Mouse (Mus musculus) kidney, embryonic 15.5 days (tissue): ENCODE results near the gene C8g. TPM values are rescaled to one million over a fixed set of nuclear protein-coding genes. Genes with fewer than 3 reads are reported as not detected.

Source experiments
- ATAC-seq: fragments of 200-750 bp; cut with Nextera tagmentation; replicated peaks from 2 replicates; pipeline ENCODE4 v1.8.0; 2017; ENCODE audit warnings: moderate TSS enrichment; ENCODE audit not compliant: low FRiP score
- H3K27ac ChIP-seq: fragments of 300-500 bp; sonication (generic); 2 replicates; pipeline ENCODE4 v1.5.1; 2015; ENCODE audit warnings: mild to moderate bottlenecking, inconsistent platforms
- H3K27me3 ChIP-seq: fragments of 300-500 bp; sonication (generic); 2 replicates; pipeline ENCODE4 v1.6.1; 2015; ENCODE audit warnings: inconsistent platforms
- H3K36me3 ChIP-seq: fragments of 300-500 bp; sonication (generic); 2 replicates; pipeline ENCODE4 v1.6.1; 2015; ENCODE audit warnings: inconsistent platforms
- H3K4me1 ChIP-seq: fragments of 300-500 bp; sonication (generic); 2 replicates; pipeline ENCODE4 v1.6.1; 2015; ENCODE audit warnings: inconsistent platforms
- H3K4me2 ChIP-seq: fragments of 300-500 bp; sonication (generic); 2 replicates; pipeline ENCODE4 v1.6.1; 2015; ENCODE audit warnings: moderate library complexity, mild to moderate bottlenecking, inconsistent platforms
- H3K4me3 ChIP-seq: fragments of 300-500 bp; sonication (generic); replicated peaks from 2 replicates; pipeline ENCODE4 v1.5.1; 2015; ENCODE audit warnings: mild to moderate bottlenecking, inconsistent platforms
- H3K9ac ChIP-seq: fragments of 300-500 bp; sonication (generic); 2 replicates; pipeline ENCODE4 v1.6.1; 2015; ENCODE audit warnings: mild to moderate bottlenecking, inconsistent platforms
- H3K9me3 ChIP-seq: fragments of 300-500 bp; sonication (generic); replicated peaks from 2 replicates; pipeline ENCODE4 v1.6.1; 2016; ENCODE audit warnings: inconsistent platforms
- WGBS: fragments of 180-500 bp; shearing (Covaris S2); methylation state at CpG from one replicate; pipeline ENCODE4 v1.1.7; 2015; ENCODE audit warnings: mixed read lengths; 5-methylcytosine and 5-hydroxymethylcytosine counted together
- polyA plus RNA-seq: library from polyadenylated mRNA; unstranded; fragments of >200 nt; fragmentation: Nextera tagmentation; extraction: Ambion mirVana; gene quantifications from 2 replicates; pipeline ENCODE4 v1.2.1, GENCODE M21; 2015

C8g gene
- polyA plus RNA-seq, result 6.3 and 7.8 TPM in 2 replicates

DNA sequence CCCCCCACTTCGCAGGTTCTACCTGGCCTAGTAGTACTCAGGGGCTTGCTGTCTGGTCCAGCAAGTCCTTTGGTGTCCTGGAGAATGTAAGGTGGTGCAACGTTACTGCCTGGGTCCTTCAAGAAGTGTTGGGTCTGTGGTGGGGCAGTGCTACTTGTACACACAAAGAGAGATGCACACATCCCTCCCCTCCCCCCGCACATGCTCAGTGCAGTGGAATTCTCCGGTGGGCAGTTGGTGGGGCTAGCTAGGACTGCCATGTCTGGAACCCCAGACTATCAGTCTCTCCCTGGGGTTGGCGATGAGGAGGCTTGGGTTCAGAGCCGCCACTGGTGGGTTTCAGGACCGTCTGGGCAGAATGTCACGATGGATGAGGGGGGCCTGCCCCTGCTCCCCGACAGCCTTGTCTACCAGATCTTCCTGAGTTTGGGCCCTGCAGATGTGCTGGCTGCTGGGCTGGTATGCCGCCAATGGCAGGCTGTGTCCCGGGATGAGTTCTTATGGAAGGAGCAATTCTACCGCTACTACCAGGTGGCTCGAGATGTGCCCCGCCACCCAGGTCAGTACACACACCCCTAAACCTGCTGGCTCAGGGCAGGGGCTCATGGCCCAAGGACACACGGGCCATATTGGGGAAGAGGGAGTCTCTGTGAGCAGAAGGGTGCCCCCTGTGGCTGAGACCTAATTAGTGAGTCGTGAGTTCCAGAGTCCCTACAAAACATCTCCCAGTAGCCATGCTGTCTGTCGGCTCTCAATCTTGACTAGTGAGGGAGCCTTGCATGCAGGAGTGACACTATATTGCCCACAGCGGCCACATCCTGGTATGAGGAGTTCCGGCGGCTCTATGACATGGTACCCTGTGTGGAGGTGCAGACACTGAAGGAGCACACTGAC, at the start of gene C8g:
Gene C8g, minus strand, starts transcription at position 127 of the 894 bp plus-strand sequence.
- no peaks in the 10 kb centered on the region for H3K9me3 ChIP-seq
- peaks cover 30% of the 10 kb centered on the region for H3K4me1 ChIP-seq
- no peaks in the 10 kb centered on the region for H3K27me3 ChIP-seq
- ATAC-seq, result no peak
- peak within 1 kb of the TSS; percentile 93 for H3K4me2 ChIP-seq
- 78% methylated on average over 20 of the region's 20 CpGs for WGBS
- H3K36me3 ChIP-seq, result peaks cover 40% of the 10 kb centered on the region
- H3K4me3 ChIP-seq, result peak within 1 kb of the TSS; percentile 87
- peak within 1 kb of the TSS; percentile 82 for H3K27ac ChIP-seq
- H3K9ac ChIP-seq, result peak within 1 kb of the TSS; percentile 93

DNA sequence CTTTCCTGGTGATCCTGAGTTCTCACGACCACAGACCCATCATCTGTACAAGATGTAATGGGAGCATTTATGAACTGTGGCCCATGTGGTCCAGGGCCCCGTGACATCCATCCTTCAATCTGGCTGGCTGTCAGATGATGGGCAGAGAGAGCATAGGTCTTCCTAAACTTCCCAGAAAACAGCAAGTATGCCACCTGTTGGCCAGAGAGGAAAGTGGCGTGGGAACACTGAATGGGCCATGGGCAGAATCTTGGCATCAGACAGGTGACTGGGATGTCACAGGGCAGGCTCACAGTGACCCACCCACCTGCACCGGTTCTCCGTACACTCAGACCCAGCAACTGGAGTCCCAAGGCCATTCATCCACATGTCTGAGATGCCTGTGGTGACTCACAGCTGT, 49.7 kb upstream of the C8g start:
- H3K4me3 ChIP-seq, result no peak overlapping the region
- no peaks in the 10 kb centered on the region for H3K9me3 ChIP-seq
- H3K36me3 ChIP-seq, result no peaks in the 10 kb centered on the region
- H3K4me2 ChIP-seq, result no peak overlapping the region
- no peak overlapping the region for H3K9ac ChIP-seq
- 30% methylated on average over 5 of the region's 5 CpGs for WGBS
- no peak overlapping the region for H3K27ac ChIP-seq
- peaks cover under 1% of the 10 kb centered on the region for H3K4me1 ChIP-seq
- no peak for ATAC-seq
- no peaks in the 10 kb centered on the region for H3K27me3 ChIP-seq

- H3K27me3 ChIP-seq, result no peaks in the 10 kb centered on the region
- WGBS, result 66% methylated on average over 9 of the region's 9 CpGs
- no peak overlapping the region for H3K27ac ChIP-seq
- H3K9me3 ChIP-seq, result no peaks in the 10 kb centered on the region
- 0 out of 2 replicates have a peak, but pooled peaks cover 5% of the 10 kb centered on the region for H3K36me3 ChIP-seq
- peaks cover 16% of the 10 kb centered on the region for H3K4me1 ChIP-seq
- H3K9ac ChIP-seq, result no peak overlapping the region
- H3K4me3 ChIP-seq, result no peak overlapping the region
- no peak overlapping the region for H3K4me2 ChIP-seq
- ATAC-seq, result no peak
Observed at GRCm38 (mm10) chr2:25549021-25549991, 47.8 kb upstream of the C8g start.

DNA sequence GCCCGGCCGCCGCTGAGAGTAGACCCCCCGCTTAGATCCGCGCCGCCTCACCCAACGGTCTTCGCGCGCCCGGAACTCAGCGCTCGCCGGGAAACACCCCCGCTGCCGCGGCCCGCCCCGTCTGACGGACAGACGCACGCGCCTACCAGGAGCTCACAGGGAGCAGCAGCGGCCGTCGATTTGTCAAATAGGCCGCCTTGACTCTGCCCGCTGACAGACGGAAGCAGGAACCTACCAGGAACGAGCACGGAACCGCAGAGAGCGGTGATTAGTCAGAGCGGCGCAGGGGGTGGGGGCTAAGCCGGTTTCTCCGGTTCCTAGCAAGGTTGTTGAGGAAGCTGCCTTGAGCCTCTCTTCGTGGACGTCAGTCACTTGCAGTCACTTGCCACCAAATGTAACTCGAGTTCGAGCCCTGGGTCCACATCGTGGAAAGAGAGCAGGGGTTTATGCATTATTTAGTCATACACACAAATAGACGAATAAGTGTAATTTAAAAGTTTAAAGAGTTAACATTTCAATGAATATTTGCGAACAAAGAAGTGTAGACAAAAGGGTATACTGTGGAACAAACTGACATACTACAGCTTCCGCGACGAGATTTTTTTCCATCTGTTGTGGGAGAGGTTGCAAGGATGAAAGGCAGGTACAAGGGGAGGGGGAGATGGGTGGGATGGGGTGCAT, 45.4 kb upstream of the C8g start, which contains the start of gene Traf2:
Gene Traf2, minus strand, starts transcription at position 130 of the 681 bp plus-strand sequence.
- 0 out of 2 replicates have a peak, but pooled peaks cover 5% of the 10 kb centered on the region for H3K36me3 ChIP-seq
- peak within 1 kb of the TSS; percentile 75 for H3K4me2 ChIP-seq
- 3% methylated on average over 48 of the region's 48 CpGs for WGBS
- H3K27me3 ChIP-seq, result no peaks in the 10 kb centered on the region
- H3K4me3 ChIP-seq, result peak within 1 kb of the TSS; percentile 81
- H3K9ac ChIP-seq, result peak within 1 kb of the TSS; percentile 86
- no peaks in the 10 kb centered on the region for H3K9me3 ChIP-seq
- H3K27ac ChIP-seq, result peak within 1 kb of the TSS; percentile 82
- peaks cover 28% of the 10 kb centered on the region for H3K4me1 ChIP-seq
- ATAC-seq, result peak; percentile 99

DNA sequence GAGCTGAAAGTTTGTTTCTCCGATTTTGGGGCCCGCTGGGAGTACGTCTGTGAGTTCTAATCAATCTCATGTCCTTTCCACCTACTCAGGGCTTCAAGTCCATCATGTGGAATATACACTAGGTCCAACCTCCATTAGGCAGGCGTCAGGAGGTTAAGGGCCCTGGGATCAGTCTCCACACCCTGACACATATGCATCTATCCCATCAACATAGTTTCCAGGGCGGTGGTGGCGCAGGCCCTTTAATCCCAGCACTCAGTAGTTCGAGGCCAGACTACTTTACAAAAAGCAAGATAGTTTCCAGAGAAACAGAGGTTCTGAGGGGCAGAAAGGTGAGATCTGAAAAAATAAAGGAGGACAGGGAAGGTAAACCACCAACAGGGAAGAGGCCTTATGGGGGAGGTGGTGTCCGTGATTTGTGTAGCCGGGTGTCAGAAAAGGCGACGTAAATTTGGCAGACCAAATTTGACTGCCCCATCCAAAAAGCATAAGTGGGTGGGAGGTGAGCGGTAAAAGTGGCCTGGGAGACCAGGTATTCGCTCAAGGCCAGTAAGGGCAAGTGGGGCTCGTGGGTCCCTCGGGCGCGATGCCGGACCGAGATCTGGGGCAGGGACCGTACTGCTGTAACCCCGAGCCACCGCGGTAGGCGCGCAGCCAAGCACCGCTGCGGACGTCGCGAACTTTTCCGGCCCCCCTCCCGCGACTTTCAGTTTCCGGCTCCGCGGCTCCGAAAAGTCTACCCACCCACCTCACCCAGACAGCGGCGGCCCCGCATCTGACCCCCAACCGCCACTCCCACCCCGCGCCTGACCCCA, 44.7 kb upstream of the C8g start:
- peak overlapping the region; percentile 86 for H3K9ac ChIP-seq
- H3K36me3 ChIP-seq, result 0 out of 2 replicates have a peak, but pooled peaks cover 5% of the 10 kb centered on the region
- peak overlapping the region; percentile 75 for H3K4me2 ChIP-seq
- no peaks in the 10 kb centered on the region for H3K27me3 ChIP-seq
- peak overlapping the region; percentile 82 for H3K27ac ChIP-seq
- no peaks in the 10 kb centered on the region for H3K9me3 ChIP-seq
- H3K4me1 ChIP-seq, result peaks cover 36% of the 10 kb centered on the region
- peak; percentile 73 for ATAC-seq
- 8% methylated on average over 43 of the region's 43 CpGs for WGBS
- H3K4me3 ChIP-seq, result peak overlapping the region; percentile 81

DNA sequence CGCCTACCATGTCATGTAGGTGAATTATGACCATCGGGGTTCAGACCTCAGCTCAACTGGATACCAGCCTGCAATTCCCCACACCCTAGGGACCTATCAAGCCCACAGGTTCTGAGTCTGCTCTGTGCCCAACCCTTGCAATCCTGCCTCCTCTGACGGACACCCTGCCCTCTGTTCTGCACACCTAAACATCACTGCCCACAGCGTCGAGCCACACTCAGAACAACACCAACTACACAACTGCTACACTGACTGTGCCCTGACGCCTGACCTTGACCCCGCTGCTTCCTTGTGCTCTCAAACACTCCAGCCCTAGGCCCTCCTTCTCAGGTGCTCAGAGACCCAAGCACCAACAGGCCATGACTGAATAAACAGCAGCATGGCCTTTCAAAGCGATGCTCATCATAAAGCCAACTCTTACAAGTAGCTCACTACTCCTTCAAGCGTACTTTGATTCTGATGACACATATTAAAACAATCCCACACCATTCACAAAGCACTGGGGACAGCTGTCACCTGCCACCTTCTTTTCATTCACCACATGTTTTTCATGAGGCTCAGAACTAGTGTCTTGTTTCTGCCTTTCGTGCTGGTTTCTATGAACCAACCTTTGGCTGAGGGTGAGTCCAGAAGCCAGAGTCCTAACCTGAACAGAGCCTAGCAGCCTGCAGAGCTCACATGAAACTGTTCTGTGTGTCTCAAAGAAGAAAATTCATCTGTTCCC, 40.3 kb upstream of the C8g start:
- Histone ChIP-seq H3K27me3 (no peaks in the 10 kb centered on the region), H3K36me3 (peaks cover 30% of the 10 kb centered on the region), H3K9ac (no peak overlapping the region), H3K4me1 (peaks cover 51% of the 10 kb centered on the region), H3K27ac (peak overlapping the region; percentile 68), H3K9me3 (no peaks in the 10 kb centered on the region), H3K4me3 (no peak overlapping the region), H3K4me2 (no peak overlapping the region)
- peak; percentile 34; the same call in 1 of the 2 replicates for ATAC-seq
- 44% methylated on average over 10 of the region's 10 CpGs for WGBS

GRCm38 (mm10) chr2:25540541-25540948, 39.0 kb upstream of the C8g start:
- H3K9me3 ChIP-seq, result no peaks in the 10 kb centered on the region
- no peak overlapping the region for H3K9ac ChIP-seq
- no peak overlapping the region for H3K4me3 ChIP-seq
- ATAC-seq, result peak; percentile 57; the same call in 1 of the 2 replicates
- peaks cover 43% of the 10 kb centered on the region for H3K36me3 ChIP-seq
- H3K27ac ChIP-seq, result peak overlapping the region; percentile 75
- WGBS, result 72% methylated on average over 4 of the region's 4 CpGs
- H3K4me2 ChIP-seq, result no peak overlapping the region
- peaks cover 45% of the 10 kb centered on the region for H3K4me1 ChIP-seq
- H3K27me3 ChIP-seq, result no peaks in the 10 kb centered on the region

- H3K27me3 ChIP-seq, result no peaks in the 10 kb centered on the region
- no peak overlapping the region for H3K9ac ChIP-seq
- H3K9me3 ChIP-seq, result no peaks in the 10 kb centered on the region
- no peak overlapping the region for H3K4me2 ChIP-seq
- H3K27ac ChIP-seq, result no peak overlapping the region
- no peak overlapping the region for H3K4me3 ChIP-seq
- H3K36me3 ChIP-seq, result peaks cover 76% of the 10 kb centered on the region
- no peak for ATAC-seq
- WGBS, result 93% methylated on average over 8 of the region's 8 CpGs
- peaks cover 19% of the 10 kb centered on the region for H3K4me1 ChIP-seq
Observed at GRCm38 (mm10) chr2:25536531-25536930, 35.0 kb upstream of the C8g start.

- Histone ChIP-seq H3K4me1 (peaks cover 3% of the 10 kb centered on the region; the same call in 1 of the 2 replicates), H3K4me2 (no peak overlapping the region), H3K9ac (no peak overlapping the region), H3K4me3 (no peak overlapping the region), H3K27ac (no peak overlapping the region), H3K36me3 (peaks cover 91% of the 10 kb centered on the region), H3K27me3 (no peaks in the 10 kb centered on the region), H3K9me3 (no peaks in the 10 kb centered on the region)
- 94% methylated on average over 2 of the region's 2 CpGs for WGBS
- no peak for ATAC-seq
Observed at GRCm38 (mm10) chr2:25534866-25535182, 33.3 kb upstream of the C8g start.

DNA sequence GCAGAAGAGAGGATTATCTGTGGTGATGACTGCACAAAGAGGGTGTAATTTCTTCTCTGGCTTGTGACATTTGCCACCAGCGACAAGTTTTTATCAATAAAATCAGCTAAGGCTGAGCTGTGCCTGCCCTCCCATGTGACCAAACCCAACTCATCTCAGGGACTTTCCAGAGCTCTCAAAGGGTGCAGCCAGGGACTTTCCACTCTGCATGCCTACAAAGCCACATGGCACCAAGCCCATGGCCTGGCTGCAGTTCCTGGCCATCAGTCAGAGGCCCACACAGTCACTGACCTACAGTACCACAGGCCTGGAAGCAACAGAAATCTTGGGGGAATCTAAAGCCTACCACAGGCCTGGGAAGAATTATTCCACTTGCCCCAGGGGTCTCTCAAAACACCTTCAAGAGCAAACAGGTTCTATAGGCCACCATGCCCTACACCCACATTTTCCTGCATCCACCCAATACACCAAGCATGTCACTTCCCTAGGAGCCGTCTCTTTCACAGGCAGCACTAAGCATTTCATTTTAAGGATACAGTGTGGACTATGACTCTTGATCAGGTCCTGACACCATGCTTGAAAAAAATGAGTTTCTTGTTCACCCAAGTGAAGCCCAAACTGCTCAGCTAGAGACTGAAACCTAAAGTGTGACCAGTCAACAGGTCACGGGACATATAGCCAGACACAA, 32.8 kb upstream of the C8g start:
- Histone ChIP-seq H3K36me3 (peaks cover 96% of the 10 kb centered on the region), H3K9me3 (no peaks in the 10 kb centered on the region), H3K27me3 (no peaks in the 10 kb centered on the region), H3K4me1 (no peaks in the 10 kb centered on the region), H3K4me2 (no peak overlapping the region), H3K4me3 (no peak overlapping the region), H3K27ac (no peak overlapping the region), H3K9ac (no peak overlapping the region)
- 85% methylated on average over 3 of the region's 3 CpGs for WGBS
- no peak for ATAC-seq
